Mouse (Mus musculus) left cerebral cortex, adult 11 months (tissue): Measurements from ENCODE around the gene Errfi1.
"Not testable (repeated sequence)": the region's sequence is repeated elsewhere in the genome, so short reads cannot be mapped to it uniquely, and the experiment has no call there.

Experiments used
- DNase-seq: peaks from one replicate; pipeline ENCODE4 v3.0.0; 2022; ENCODE audit warnings: low spot score

Gene Errfi1

GRCm38 (mm10) chr4:150879631-150880030, 25.9 kb downstream of the Errfi1 start:
- no peak for DNase-seq

DNA sequence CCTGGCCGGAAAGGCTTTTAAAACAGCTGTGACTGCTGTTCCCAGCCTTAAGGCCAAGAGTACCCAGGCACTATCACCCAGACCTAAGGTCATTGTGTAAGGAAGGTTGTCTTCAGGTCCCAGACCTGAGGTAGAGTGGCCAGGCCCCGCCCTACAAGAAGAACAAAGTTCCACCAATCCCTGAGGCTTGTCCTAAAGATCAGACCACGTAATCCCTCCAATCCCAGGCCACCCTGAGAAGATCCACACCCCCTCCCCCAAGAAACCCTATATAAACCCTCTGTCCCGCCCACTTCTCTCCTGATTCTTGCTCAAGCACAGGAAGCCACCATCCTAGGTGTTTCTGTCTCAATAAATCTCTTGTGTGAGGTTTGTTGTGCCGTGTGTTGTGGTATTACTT, 26.6 kb downstream of the Errfi1 start:
- no peak for DNase-seq

- no peak for DNase-seq
These were observed 28.9 kb downstream of the Errfi1 start for GRCm38 (mm10) chr4:150882632-150883031.

DNA sequence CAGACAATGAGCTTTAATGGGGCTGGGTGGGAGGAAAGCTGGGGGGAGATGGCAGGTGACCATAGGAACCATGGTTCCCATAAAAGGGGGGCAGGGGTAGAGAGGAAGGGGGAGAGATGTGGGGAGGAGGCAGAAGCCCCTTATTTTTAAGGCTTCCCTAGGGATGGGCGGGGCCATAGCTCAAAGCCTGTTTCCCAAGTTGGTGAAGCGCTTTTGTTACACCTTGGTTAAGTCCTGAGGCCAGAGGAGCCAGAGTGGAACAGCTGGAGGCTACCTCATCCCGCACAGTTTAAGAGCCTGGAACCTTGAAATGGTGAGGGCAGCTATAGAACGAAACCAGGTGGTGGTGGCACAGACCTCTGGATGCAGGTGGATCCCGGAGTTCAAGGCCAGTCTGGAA, 34.2 kb downstream of the Errfi1 start:
- DNase-seq = no peak

GRCm38 (mm10) chr4:150888492-150888891, 34.8 kb downstream of the Errfi1 start:
- DNase-seq = no peak

- DNase-seq = no peak
These were observed 35.7 kb downstream of the Errfi1 start for GRCm38 (mm10) chr4:150889273-150889954.

DNA sequence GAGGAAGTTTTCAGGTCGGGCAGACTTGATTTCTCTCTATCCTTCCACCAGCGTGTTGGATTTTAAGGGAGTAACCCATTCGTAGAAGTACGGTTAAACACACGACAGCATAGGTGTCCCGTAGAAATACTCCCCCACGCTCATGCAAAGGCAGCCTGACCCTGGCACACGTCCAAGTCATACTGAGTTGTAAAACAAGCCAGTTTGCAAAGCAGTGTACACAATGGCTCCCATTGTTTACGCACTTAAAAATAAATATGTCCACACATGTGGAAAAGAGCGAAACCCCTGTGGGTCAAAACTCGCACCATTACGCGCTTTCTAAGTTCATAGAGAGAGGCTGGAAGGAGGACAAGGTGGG, 36.2 kb downstream of the Errfi1 start:
- no peak for DNase-seq

GRCm38 (mm10) chr4:150891308-150891707, 37.6 kb downstream of the Errfi1 start:
- no peak for DNase-seq

- DNase-seq = no peak
These were observed 41.2 kb downstream of the Errfi1 start for GRCm38 (mm10) chr4:150894718-150895501.

GRCm38 (mm10) chr4:150896896-150897624, 43.3 kb downstream of the Errfi1 start:
- DNase-seq = no peak

GRCm38 (mm10) chr4:150898716-150899365, 45.1 kb downstream of the Errfi1 start:
- no peak for DNase-seq

- no peak for DNase-seq
These were observed 46.8 kb downstream of the Errfi1 start for GRCm38 (mm10) chr4:150900486-150900885.

GRCm38 (mm10) chr4:150901651-150902050, 47.9 kb downstream of the Errfi1 start:
- no peak for DNase-seq

- DNase-seq = no peak
These were observed 48.3 kb downstream of the Errfi1 start for GRCm38 (mm10) chr4:150902062-150902461.

DNA sequence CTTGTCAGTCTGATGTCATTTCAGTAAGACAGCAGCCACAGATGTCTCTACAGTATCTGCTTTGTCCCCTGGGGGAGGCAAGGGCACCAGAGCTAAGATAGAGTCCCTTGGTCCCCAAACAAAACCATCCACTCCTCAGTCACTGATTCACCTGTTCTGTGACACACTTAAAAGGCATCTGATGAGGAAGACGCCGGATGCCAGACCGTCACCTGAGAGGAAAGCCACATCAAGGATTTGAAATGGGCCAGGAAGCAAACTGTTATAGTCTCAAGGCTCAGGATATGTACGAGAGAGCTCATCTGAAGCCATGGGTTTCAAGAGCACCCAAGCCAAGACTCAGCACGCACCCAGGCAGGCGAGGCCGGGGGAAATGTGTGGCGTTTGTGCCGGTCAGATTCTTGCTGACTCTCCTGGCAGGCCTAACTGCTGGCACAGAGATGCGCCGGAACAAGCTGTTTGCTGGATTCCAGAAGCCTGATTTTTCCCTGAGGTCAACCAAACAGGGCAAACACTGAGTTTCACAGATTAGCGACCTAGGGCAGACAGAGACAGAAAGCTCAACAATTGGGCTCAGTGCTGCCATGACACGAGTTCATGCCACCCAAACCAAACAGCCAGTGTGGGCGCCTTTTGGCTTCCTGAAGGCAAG, 49.5 kb downstream of the Errfi1 start:
- DNase-seq = no peak

DNA sequence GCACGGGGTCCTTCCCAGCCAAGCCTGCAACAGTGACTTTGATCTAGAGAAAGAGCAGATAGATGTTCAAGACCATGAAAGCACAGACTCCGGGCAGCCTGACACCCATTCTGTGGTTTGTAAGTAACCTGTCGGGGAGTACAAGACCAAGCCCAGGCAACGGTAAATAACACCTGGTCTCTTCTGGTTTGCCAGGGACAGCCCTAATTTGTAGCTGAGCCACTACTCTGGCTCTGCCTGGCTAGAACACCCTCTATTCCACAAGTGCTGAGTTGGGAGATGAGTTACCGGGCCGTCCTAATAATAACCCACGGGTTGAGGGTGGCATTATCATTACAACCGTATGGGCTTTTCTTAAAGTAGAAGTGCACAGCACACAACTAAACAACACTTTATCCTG, 53.4 kb downstream of the Errfi1 start:
- DNase-seq = no peak

DNA sequence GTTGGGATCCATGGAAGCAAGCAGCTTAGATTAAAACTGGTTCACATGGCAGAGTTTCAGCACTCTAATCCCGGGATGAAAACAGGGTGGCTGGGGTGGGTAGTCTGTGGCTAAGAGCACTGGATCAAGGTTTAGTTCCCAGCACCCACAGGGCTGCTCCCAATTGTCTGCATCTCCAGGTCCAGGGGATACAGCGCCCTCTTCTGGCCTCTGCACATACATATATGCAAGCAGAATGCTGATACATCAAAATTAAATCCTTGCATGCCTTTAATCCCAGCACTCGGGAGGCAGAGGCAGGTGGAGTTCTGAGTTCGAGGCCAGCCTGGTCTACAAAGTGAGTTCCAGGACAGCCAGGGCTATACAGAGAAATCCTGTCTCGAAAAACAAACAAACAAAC, 54.8 kb downstream of the Errfi1 start:
- not testable (repeated sequence) for DNase-seq

DNA sequence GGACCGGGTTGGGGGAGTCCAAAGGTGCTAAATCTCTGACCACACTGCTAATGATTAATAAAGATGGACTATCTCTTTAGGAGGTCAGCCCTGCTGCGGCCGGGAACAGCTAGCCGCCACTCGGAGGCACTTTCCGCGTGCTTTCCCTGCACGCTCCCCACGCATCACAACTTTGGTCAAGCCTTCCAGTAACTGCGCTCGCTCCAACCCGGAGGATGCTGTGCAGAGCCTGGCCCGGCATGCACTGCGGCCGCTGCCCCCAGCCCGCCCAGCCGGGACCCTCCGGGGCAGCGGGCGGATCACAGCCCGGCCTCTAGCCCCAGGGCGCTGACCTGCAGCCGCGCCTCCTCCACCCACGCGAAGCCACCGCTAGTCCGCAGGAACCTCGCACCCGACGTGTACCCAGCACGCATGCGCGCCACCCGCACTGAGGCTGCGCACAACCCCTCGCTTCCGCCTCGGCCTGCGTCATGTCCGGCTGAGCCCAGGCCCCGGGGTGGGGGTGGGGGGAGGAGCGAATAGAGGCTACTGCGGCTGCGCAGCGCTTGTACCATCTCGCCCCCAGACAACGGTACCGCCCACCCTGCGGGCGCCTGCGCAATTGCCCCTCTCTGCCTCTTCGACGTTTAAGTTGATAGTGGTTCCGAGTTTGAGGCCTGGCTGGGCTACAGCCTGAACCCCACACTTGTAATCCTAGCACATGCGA, 55.9 kb downstream of the Errfi1 start:
- DNase-seq = peak; percentile 96

DNA sequence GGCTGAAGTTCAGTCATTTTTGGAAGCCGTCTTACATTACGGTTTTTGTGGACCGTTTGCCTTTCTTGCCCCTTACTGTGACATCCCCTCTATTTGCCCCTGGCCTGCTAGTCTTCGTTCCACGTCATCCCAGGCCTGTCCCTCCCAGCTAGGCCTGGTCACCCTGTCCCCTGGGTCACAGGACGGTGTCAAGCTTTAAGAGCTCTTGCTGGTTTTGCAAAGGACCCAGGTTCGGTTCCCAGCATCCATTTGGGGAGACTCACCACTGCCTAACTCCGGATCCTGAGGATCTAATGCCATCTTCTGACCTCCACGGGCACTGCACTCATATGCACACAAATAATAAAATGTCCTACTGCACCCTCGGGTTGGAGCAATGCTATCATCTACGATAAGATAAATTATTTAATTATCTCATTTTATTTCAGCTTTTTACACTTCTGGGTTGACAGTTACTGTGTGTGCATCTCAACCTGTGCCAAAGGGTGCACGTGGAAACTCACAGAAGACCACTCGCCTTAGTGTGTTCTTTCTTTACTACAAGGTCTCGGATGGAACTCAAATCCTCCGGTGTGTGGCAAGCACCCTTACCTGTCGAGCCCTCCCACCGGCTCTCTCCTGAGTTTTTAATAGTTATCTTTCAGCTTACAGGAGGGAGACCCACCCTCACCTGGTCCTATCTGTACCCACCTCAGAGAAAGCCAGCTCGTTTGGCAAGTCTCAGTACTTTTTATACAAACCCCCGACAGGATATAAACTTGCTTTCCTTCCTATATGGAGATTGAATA, 56.6 kb downstream of the Errfi1 start:
- no peak for DNase-seq

DNA sequence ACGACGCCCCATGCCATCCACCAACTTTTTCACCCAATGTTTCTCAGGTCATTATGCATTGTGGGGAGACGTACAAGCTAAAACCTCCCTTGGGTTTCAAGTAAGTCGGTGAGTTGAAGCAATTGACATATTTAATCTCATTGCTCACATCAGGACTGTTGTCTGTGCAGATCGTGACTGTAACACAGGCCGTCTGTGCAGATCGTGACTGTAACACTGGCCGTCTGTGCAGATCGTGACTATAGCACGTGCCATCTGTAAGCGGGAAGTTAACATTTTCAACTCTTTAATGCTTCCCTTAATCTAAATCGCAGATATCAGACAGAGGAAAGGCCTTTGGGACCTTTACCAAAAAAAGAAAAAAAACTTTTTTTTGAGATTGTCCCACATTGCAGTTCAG, 60.0 kb downstream of the Errfi1 start:
- DNase-seq = no peak
